Mouse (Mus musculus): ENCODE measurements at regions not wholly inside any gene's neighbourhood (a gene's known extent, or its start where the extent isn't known, plus 50 kb on each side); places are given as distances from the start of the nearest gene placed in this dataset.

GRCm38 (mm10) chr6:143690131-143690530 lies 523.1 kb downstream of the Etnk1 start:
- no peak for TF ChIP-seq CTCF (IDR thresholded peaks at IDR 0.05; ENCODE audit: low read depth)
- no peak for TF ChIP-seq EP300 (IDR thresholded peaks at IDR 0.05; ENCODE audit: low read depth)
